Mouse (Mus musculus): ENCODE results near the gene Sostdc1. TPM values are rescaled to one million over a fixed set of nuclear protein-coding genes. Genes with fewer than 3 reads are reported as not detected.

Sostdc1 gene
- not detected for total RNA-seq (2023)

GRCm38 (mm10) chr12:36313916-36314315, at the start of gene Sostdc1:
Gene Sostdc1, plus strand, starts transcription at chr12:36314139.

Other genes starting within 250 kb of the Sostdc1 start
- gene Ankmy2, start 157.0 kb upstream of the Sostdc1 start, total RNA-seq (2023) = 35.0 TPM
- gene Bzw2, start 156.1 kb upstream of the Sostdc1 start, total RNA-seq (2023) = 213 TPM
- gene Lrrc72, start 60.7 kb upstream of the Sostdc1 start, total RNA-seq (2023) = not detected
- gene Ispd, start 67.3 kb downstream of the Sostdc1 start, total RNA-seq (2023) = 0.77 TPM
- gene D630036H23Rik, start 68.0 kb downstream of the Sostdc1 start, total RNA-seq (2023) = not detected

Data from CD4-positive naive resting alpha-beta T cell, adult 57 days (primary cell).